Mouse (Mus musculus): ENCODE data around the gene Luzp2.
"Not testable (repeated sequence)": the region's sequence is repeated elsewhere in the genome, so short reads cannot be mapped to it uniquely, and the experiment has no call there.

Gene Luzp2

GRCm38 (mm10) chr7:55009173-55009771 lies 174.0 kb downstream of the Luzp2 start:
- DNase-seq (ENCODE audit: low spot score) = no peak

- DNase-seq (ENCODE audit: low spot score) = not testable (repeated sequence)
These were observed 298.6 kb downstream of the Luzp2 start for GRCm38 (mm10) chr7:55133850-55134249.

GRCm38 (mm10) chr7:55188927-55189326 lies 353.6 kb downstream of the Luzp2 start:
- no peak for DNase-seq (ENCODE audit: low spot score)

- peak; percentile 66 for DNase-seq (ENCODE audit: low spot score)
These were observed 354.2 kb downstream of the Luzp2 start for GRCm38 (mm10) chr7:55189496-55189895.

- DNase-seq (ENCODE audit: low spot score) = no peak
These were observed 355.4 kb downstream of the Luzp2 start for GRCm38 (mm10) chr7:55190655-55191054.

GRCm38 (mm10) chr7:55198806-55199205 lies 363.5 kb downstream of the Luzp2 start:
- DNase-seq (ENCODE audit: low spot score) = no peak

GRCm38 (mm10) chr7:55222997-55223396 lies 387.7 kb downstream of the Luzp2 start:
- DNase-seq (ENCODE audit: low spot score) = no peak

- DNase-seq (ENCODE audit: low spot score) = no peak
These were observed 394.1 kb downstream of the Luzp2 start for GRCm38 (mm10) chr7:55229407-55229806.

Data from layer of hippocampus, adult 11-12 months (tissue).